13 mouse cellular contexts compared by ENCODE assay signal in the genomic region with DNA sequence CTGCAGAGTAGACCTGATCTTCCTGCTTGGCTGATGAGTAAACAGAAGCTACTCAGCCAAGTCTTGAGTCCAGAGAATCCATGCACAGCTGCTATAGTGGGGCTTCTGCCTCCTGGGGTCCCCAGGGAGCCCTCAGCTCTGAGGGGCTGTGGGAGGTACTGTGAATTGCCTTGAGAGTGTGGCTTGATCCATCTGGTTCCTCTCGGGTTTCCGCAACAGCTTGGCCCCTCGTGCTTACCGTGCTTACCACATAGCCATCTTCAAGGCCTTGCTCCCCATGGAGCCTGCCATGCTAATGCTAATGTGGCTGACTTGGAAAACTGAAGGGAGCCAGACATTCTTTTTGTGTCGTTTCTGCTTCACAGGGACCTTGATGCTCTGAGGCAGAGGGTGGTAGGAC. TPM values are rescaled to one million over a fixed set of nuclear protein-coding genes. Genes with fewer than 3 reads are reported as not detected.
A peak's percentile ranks its signal among the peaks of the same experiment; 100 is the strongest.
DNase-seq lines count a peak whose midpoint lies in the region; ATAC-seq and TF ChIP-seq lines count a peak whose summit lies in the region.
"Had no signal": no experiment of that assay in that cellular context is flagged by ENCODE, and none has a peak within 500 bp of the region (broad histone marks: within the 10 kb centered on the region; RNA-seq: fewer than 3 reads in every experiment).

No protein-coding gene starts in this region.

- peak; percentile 80 for DNase-seq in ES-CJ7 (ENCODE audit: low read depth, low spot score)
- DNase-seq in NIH3T3 (ENCODE audit: low read depth) = peak; percentile 8
- peak; percentile 22 for DNase-seq in midbrain, embryonic 10.5 days (ENCODE audit: low spot score)
- DNase-seq in thymus, postnatal 4 days = no peak
- no peak for DNase-seq in yolk sac, embryonic 10.5 days (ENCODE audit: low spot score)
- DNase-seq in spleen, postnatal 10 days (ENCODE audit: low spot score in 2 of 2) = no peak
- no peak for DNase-seq in heart, adult 2 months
- DNase-seq: gastrocnemius, postnatal 25 days; lung, postnatal 10 days had no signal

- no peaks in the 10 kb centered on the region for H3K27me3 ChIP-seq in forebrain, embryonic 13.5 days
- no peaks in the 10 kb centered on the region; the same call in 1 of the 2 replicates for H3K27me3 ChIP-seq in midbrain, embryonic 10.5 days (ENCODE audit: low read depth, poor library complexity, severe bottlenecking)
- no peaks in the 10 kb centered on the region for H3K27me3 ChIP-seq in heart, adult 2 months (ENCODE audit: control insufficient read depth, insufficient read depth, low read length)
- H3K27me3 ChIP-seq: stomach, embryonic 15.5 days had no signal

- peak overlapping the region; percentile 54 for H3K27ac ChIP-seq in forebrain, embryonic 13.5 days
- H3K27ac ChIP-seq in midbrain, embryonic 10.5 days (replicated peaks) = peak overlapping the region; percentile 28; the same call in 1 of the 2 replicates
- H3K27ac ChIP-seq in heart, adult 2 months = no peak overlapping the region
- H3K27ac ChIP-seq: stomach, embryonic 15.5 days had no signal

- ATAC-seq in forebrain, embryonic 13.5 days = peak; percentile 70

- peaks cover 15% of the 10 kb centered on the region for H3K4me1 ChIP-seq in forebrain, embryonic 13.5 days
- H3K4me1 ChIP-seq in midbrain, embryonic 10.5 days = peaks cover 13% of the 10 kb centered on the region
- no peaks in the 10 kb centered on the region for H3K4me1 ChIP-seq in heart, adult 2 months (ENCODE audit: control insufficient read depth, insufficient read depth, low read length)

- H3K9me3 ChIP-seq in forebrain, embryonic 13.5 days (replicated peaks) = no peaks in the 10 kb centered on the region
- H3K9me3 ChIP-seq in midbrain, embryonic 10.5 days (replicated peaks) = no peaks in the 10 kb centered on the region
- H3K9me3 ChIP-seq: stomach, embryonic 15.5 days had no signal

- 16% methylated on average over 5 of the region's 5 CpGs for WGBS in forebrain, embryonic 13.5 days
- 22% methylated on average over 5 of the region's 5 CpGs for WGBS in midbrain, embryonic 10.5 days
- 50% methylated on average over 5 of the region's 5 CpGs for WGBS in heart, adult 2 months

- TF ChIP-seq EP300 in heart, adult 2 months (IDR thresholded peaks at IDR 0.05; ENCODE audit: insufficient read depth, low read depth, low read length) = no peak

- H3K79me2 ChIP-seq in heart, adult 2 months (replicated peaks; ENCODE audit: control insufficient read depth, insufficient read depth, low read length) = no peaks in the 10 kb centered on the region

- intact Hi-C loops in heart, adult 2 months (cut with DNase I) = no loop called here

- H3K9ac ChIP-seq in forebrain, embryonic 13.5 days = no peak overlapping the region
- no peak overlapping the region for H3K9ac ChIP-seq in heart, adult 2 months (ENCODE audit: low read depth, low read length)
- H3K9ac ChIP-seq: stomach, embryonic 15.5 days had no signal

- no peak for TF ChIP-seq CTCF in heart, adult 2 months (IDR thresholded peaks at IDR 0.05)

- H3K4me3 ChIP-seq in forebrain, embryonic 13.5 days = no peak overlapping the region
- no peak overlapping the region for H3K4me3 ChIP-seq in midbrain, embryonic 10.5 days
- no peak overlapping the region for H3K4me3 ChIP-seq in heart, adult 2 months
- H3K4me3 ChIP-seq: stomach, embryonic 15.5 days had no signal

- TF ChIP-seq POLR2A in heart, adult 2 months (IDR thresholded peaks at IDR 0.05; ENCODE audit: insufficient read depth, low read depth, low read length) = no peak

- H3K4me2 ChIP-seq in forebrain, embryonic 13.5 days = no peak overlapping the region
- H3K4me2 ChIP-seq: stomach, embryonic 15.5 days had no signal

- H3K36me3 ChIP-seq in forebrain, embryonic 13.5 days (ENCODE audit: poor library complexity, severe bottlenecking) = no peaks in the 10 kb centered on the region
- no peaks in the 10 kb centered on the region for H3K36me3 ChIP-seq in midbrain, embryonic 10.5 days
- H3K36me3 ChIP-seq in heart, adult 2 months (ENCODE audit: control insufficient read depth, insufficient read depth, low read length) = no peaks in the 10 kb centered on the region
- H3K36me3 ChIP-seq: stomach, embryonic 15.5 days had no signal

RNA-seq across cellular contexts. Expression of gene Kctd6, which starts 6.8 kb away (rescaled TPM):
- 4.6 and 5.6 TPM in 2 replicates for polyA plus RNA-seq in forebrain, embryonic 13.5 days (2015; fragmentation: Nextera tagmentation; extraction: Ambion mirVana)
- polyA plus RNA-seq in midbrain, embryonic 10.5 days (2016; fragmentation: Nextera tagmentation; extraction: Ambion mirVana) = 2.4 and 2.6 TPM in 2 replicates
- 10 to 100 TPM in 1 of 2 experiments, 1 to 10 TPM in 1; 8.4 to 10.3 TPM for total RNA-seq in heart, adult 2 months (2021)
- polyA plus RNA-seq in heart, adult 2 months (2012; rRNA removed) = 7.3 and 10.7 TPM in 2 replicates

RNA-seq across cellular contexts. Expression of gene Pdhb, which starts 34.3 kb away (rescaled TPM):
- polyA plus RNA-seq in forebrain, embryonic 13.5 days (2015; fragmentation: Nextera tagmentation; extraction: Ambion mirVana) = 238 and 247 TPM in 2 replicates
- 214 and 225 TPM in 2 replicates for polyA plus RNA-seq in midbrain, embryonic 10.5 days (2016; fragmentation: Nextera tagmentation; extraction: Ambion mirVana)
- total RNA-seq in heart, adult 2 months (2021) = 100 to 1,000 TPM; 722 to 825 TPM
- polyA plus RNA-seq in heart, adult 2 months (2012; rRNA removed) = 324 and 636 TPM in 2 replicates

RNA-seq across cellular contexts. Expression of gene Acox2, which starts 52.0 kb away (rescaled TPM):
- polyA plus RNA-seq in forebrain, embryonic 13.5 days (2015; fragmentation: Nextera tagmentation; extraction: Ambion mirVana) = not detected in 2 replicates
- 0.05 TPM in 1 of 2 replicates, not detected in the other for polyA plus RNA-seq in midbrain, embryonic 10.5 days (2016; fragmentation: Nextera tagmentation; extraction: Ambion mirVana)
- total RNA-seq in heart, adult 2 months (2021) = under 1 TPM; 0.34 to 0.91 TPM
- polyA plus RNA-seq in heart, adult 2 months (2012; rRNA removed) = 0.73 and 1.3 TPM in 2 replicates
- total RNA-seq: left cerebral cortex, adult 18-20 months; neutrophil, adult 5-6 weeks had no signal

Comparison
In these comparisons a context has a peak if more than half of its experiments do, and no peak if none do; other contexts are left out.
1. DNase-seq: peak in ES-CJ7 (single experiment), NIH3T3 (single experiment) and midbrain, embryonic 10.5 days (single experiment); none in thymus, postnatal 4 days (single experiment), yolk sac, embryonic 10.5 days (single experiment), spleen, postnatal 10 days (0 of 2) and heart, adult 2 months (0 of 2).